ENCODE assay signal across 10 mouse cellular contexts in genomic region chr10:27652694-27653335, GRCm38 (mm10). TPM values are rescaled to one million over a fixed set of nuclear protein-coding genes. Genes with fewer than 3 reads are reported as not detected.
DNase-seq lines count a peak whose midpoint lies in the region; ATAC-seq lines count a peak whose summit lies in the region.
"Had no signal": no experiment of that assay in that cellular context is flagged by ENCODE, and none has a peak within 500 bp of the region (broad histone marks: within the 10 kb centered on the region; RNA-seq: fewer than 3 reads in every experiment).

No protein-coding gene starts in this region.

- ATAC-seq in forebrain, embryonic 14.5 days, result no peak
- no peak for ATAC-seq in forebrain, embryonic 15.5 days (replicated peaks)
- ATAC-seq in lung, embryonic 15.5 days (ENCODE audit: borderline replicate concordance, extremely low read depth, low FRiP score, low TSS enrichment), result no peak
- ATAC-seq in heart, embryonic 11.5 days (replicated peaks; ENCODE audit: insufficient number of reproducible peaks, low FRiP score, low TSS enrichment), result no peak

- no peak overlapping the region for H3K4me2 ChIP-seq in forebrain, embryonic 14.5 days (ENCODE audit: low read length)
- no peak overlapping the region for H3K4me2 ChIP-seq in forebrain, embryonic 15.5 days (replicated peaks)
- peak overlapping the region; percentile 8; the same call in 1 of the 2 replicates for H3K4me2 ChIP-seq in lung, embryonic 15.5 days
- H3K4me2 ChIP-seq in heart, embryonic 11.5 days, result peak overlapping the region; percentile 6; the same call in 1 of the 2 replicates
- H3K4me2 ChIP-seq: liver, embryonic 13.5 days had no signal

- H3K4me3 ChIP-seq in forebrain, embryonic 14.5 days (ENCODE audit: low read depth, low read length), result no peak overlapping the region
- no peak overlapping the region for H3K4me3 ChIP-seq in forebrain, embryonic 15.5 days
- H3K4me3 ChIP-seq in lung, embryonic 15.5 days, result no peak overlapping the region
- H3K4me3 ChIP-seq in heart, embryonic 11.5 days (ENCODE audit: low read depth, low read length), result no peak overlapping the region
- H3K4me3 ChIP-seq: liver, embryonic 13.5 days had no signal

- H3K9me3 ChIP-seq in forebrain, embryonic 14.5 days (replicated peaks; ENCODE audit: control insufficient read depth, low read length), result no peaks in the 10 kb centered on the region
- H3K9me3 ChIP-seq in forebrain, embryonic 15.5 days, result no peaks in the 10 kb centered on the region
- H3K9me3 ChIP-seq in lung, embryonic 15.5 days, result no peaks in the 10 kb centered on the region
- no peaks in the 10 kb centered on the region for H3K9me3 ChIP-seq in heart, embryonic 11.5 days (replicated peaks; ENCODE audit: control insufficient read depth, low read length)
- H3K9me3 ChIP-seq: liver, embryonic 13.5 days had no signal

- peak; percentile 23 for DNase-seq in forebrain, embryonic 14.5 days (ENCODE audit: low spot score)
- DNase-seq in lung, postnatal 36 days, result no peak
- DNase-seq in mesoderm, embryonic 11.5 days (ENCODE audit: low read depth, low spot score), result peak; percentile 29
- DNase-seq in spleen, postnatal 14 days (ENCODE audit: low spot score in 2 of 2), result no peak
- DNase-seq in urinary bladder, adult 18-20 months (ENCODE audit: low spot score in 2 of 2), result no peak
- DNase-seq: liver, embryonic 13.5 days; right cerebral cortex, postnatal 25 days had no signal

- 77% methylated on average over 8 of the region's 8 CpGs for WGBS in forebrain, embryonic 14.5 days
- 76% methylated on average over 8 of the region's 8 CpGs for WGBS in forebrain, embryonic 15.5 days
- WGBS in lung, embryonic 15.5 days, result 45% methylated on average over 8 of the region's 8 CpGs
- WGBS in heart, embryonic 11.5 days (ENCODE audit: insufficient replicate concordance), result 43% methylated on average over 8 of the region's 8 CpGs

- H3K27ac ChIP-seq in forebrain, embryonic 14.5 days (ENCODE audit: low read depth, low read length), result no peak overlapping the region
- no peak overlapping the region for H3K27ac ChIP-seq in forebrain, embryonic 15.5 days (replicated peaks)
- H3K27ac ChIP-seq in lung, embryonic 15.5 days, result no peak overlapping the region
- H3K27ac ChIP-seq in heart, embryonic 11.5 days (ENCODE audit: low read depth, low read length), result no peak overlapping the region
- H3K27ac ChIP-seq: liver, embryonic 13.5 days had no signal

- no peaks in the 10 kb centered on the region for H3K4me1 ChIP-seq in forebrain, embryonic 14.5 days (ENCODE audit: control insufficient read depth, insufficient read depth, low read length)
- H3K4me1 ChIP-seq in forebrain, embryonic 15.5 days, result no peaks in the 10 kb centered on the region
- H3K4me1 ChIP-seq in lung, embryonic 15.5 days, result 0 out of 2 replicates have a peak, but pooled peaks cover 6% of the 10 kb centered on the region
- H3K4me1 ChIP-seq in heart, embryonic 11.5 days (ENCODE audit: control insufficient read depth, insufficient read depth, low read length), result peaks cover 3% of the 10 kb centered on the region; the same call in 1 of the 2 replicates
- H3K4me1 ChIP-seq: liver, embryonic 13.5 days had no signal

- H3K36me3 ChIP-seq in forebrain, embryonic 14.5 days (ENCODE audit: control insufficient read depth, insufficient read depth, low read length), result no peaks in the 10 kb centered on the region
- no peaks in the 10 kb centered on the region for H3K36me3 ChIP-seq in forebrain, embryonic 15.5 days
- H3K36me3 ChIP-seq in lung, embryonic 15.5 days, result no peaks in the 10 kb centered on the region
- no peaks in the 10 kb centered on the region for H3K36me3 ChIP-seq in heart, embryonic 11.5 days (ENCODE audit: control insufficient read depth, insufficient read depth, low read length)
- H3K36me3 ChIP-seq: liver, embryonic 13.5 days had no signal

- no peak overlapping the region for H3K9ac ChIP-seq in forebrain, embryonic 14.5 days (ENCODE audit: low read length)
- no peak overlapping the region for H3K9ac ChIP-seq in forebrain, embryonic 15.5 days (replicated peaks)
- no peak overlapping the region for H3K9ac ChIP-seq in lung, embryonic 15.5 days
- H3K9ac ChIP-seq in heart, embryonic 11.5 days (ENCODE audit: low read depth, low read length), result no peak overlapping the region
- H3K9ac ChIP-seq: liver, embryonic 13.5 days had no signal

- H3K27me3 ChIP-seq in forebrain, embryonic 14.5 days (replicated peaks; ENCODE audit: control insufficient read depth, insufficient read depth, low read length), result no peaks in the 10 kb centered on the region
- no peaks in the 10 kb centered on the region for H3K27me3 ChIP-seq in forebrain, embryonic 15.5 days
- H3K27me3 ChIP-seq in lung, embryonic 15.5 days, result no peaks in the 10 kb centered on the region
- H3K27me3 ChIP-seq in heart, embryonic 11.5 days (ENCODE audit: control insufficient read depth, insufficient read depth, low read length), result no peaks in the 10 kb centered on the region
- H3K27me3 ChIP-seq: liver, embryonic 13.5 days had no signal

RNA-seq across cellular contexts. Expression of gene Lama2, which starts 33.3 kb away (rescaled TPM):
- 4.1 and 6.7 TPM in 2 replicates for polyA plus RNA-seq in forebrain, embryonic 14.5 days (2014; fragmentation: Nextera tagmentation; extraction: Ambion mirVana)
- polyA plus RNA-seq in forebrain, embryonic 15.5 days (2015; fragmentation: Nextera tagmentation; extraction: Ambion mirVana), result 3.8 and 4.2 TPM in 2 replicates
- polyA plus RNA-seq in lung, embryonic 15.5 days (2015; fragmentation: Nextera tagmentation; extraction: Ambion mirVana), result 13.0 and 13.4 TPM in 2 replicates
- 10.6 and 17.0 TPM in 2 replicates for polyA plus RNA-seq in heart, embryonic 11.5 days (2014; fragmentation: Nextera tagmentation; extraction: Ambion mirVana)

Comparison
In these comparisons a context has a peak if more than half of its experiments do, and no peak if none do; other contexts are left out.
1. DNase-seq: peak in forebrain, embryonic 14.5 days (single experiment) and mesoderm, embryonic 11.5 days (single experiment); none in lung, postnatal 36 days (single experiment), spleen, postnatal 14 days (0 of 2) and urinary bladder, adult 18-20 months (0 of 2).
2. H3K4me2 ChIP-seq: peak in lung, embryonic 15.5 days (single experiment) and heart, embryonic 11.5 days (single experiment); none in forebrain, embryonic 14.5 days (single experiment) and forebrain, embryonic 15.5 days (single experiment).